Mouse (Mus musculus) central nervous system, embryonic 14 days (tissue): ENCODE measurements around the gene Pias1. TPM values are rescaled to one million over a fixed set of nuclear protein-coding genes. Genes with fewer than 3 reads are reported as not detected.

Experiments used
- polyA plus RNA-seq: library from polyadenylated mRNA; depleted of rRNA; stranded (reverse); fragments of >200 nt; gene quantifications from 2 replicates; pipeline ENCODE4 v1.2.3, GENCODE M21; 2012; rRNA removed

Pias1 gene
- polyA plus RNA-seq = 28.9 and 30.9 TPM in 2 replicates

GRCm38 (mm10) chr9:62987824-62988223, at the start of gene Pias1:
TSS of gene Pias1 (minus strand) at chr9:62987924.

GRCm38 (mm10) chr9:62857719-62858261, 129.9 kb downstream of the Pias1 start, which contains the start of gene Calml4:
TSS of gene Calml4 (plus strand) at chr9:62858080.

GRCm38 (mm10) chr9:62838506-62839171, 149.1 kb downstream of the Pias1 start, which contains the start of gene Cln6:
TSS of gene Cln6 (plus strand) at chr9:62838785.

Other genes starting within 250 kb of the Pias1 start
- 46.4 and 48.6 TPM in 2 replicates for gene Fem1b, start 176.0 kb downstream of the Pias1 start, polyA plus RNA-seq
- gene Cln6, start 149.1 kb downstream of the Pias1 start, polyA plus RNA-seq = 10.8 and 16.7 TPM in 2 replicates
- gene Calml4, start 129.8 kb downstream of the Pias1 start, polyA plus RNA-seq = 9.2 and 9.9 TPM in 2 replicates
- 8.1 and 11.8 TPM in 2 replicates for gene Skor1, start 161.0 kb upstream of the Pias1 start, polyA plus RNA-seq